Mouse (Mus musculus) heart, postnatal 4 days (tissue): ENCODE data around the gene Klhdc10. TPM values are rescaled to one million over a fixed set of nuclear protein-coding genes. Genes with fewer than 3 reads are reported as not detected.
"Not testable (repeated sequence)": the region's sequence is repeated elsewhere in the genome, so short reads cannot be mapped to it uniquely, and the experiment has no call there.

ENCODE experiments used
- DNase-seq: peaks from one replicate; pipeline ENCODE4 v3.0.0; 2021
- total RNA-seq, 2 experiments: library from RNA; stranded (reverse); gene quantifications; 2 replicates each; pipeline ENCODE4 v1.2.3; 2021

Klhdc10 gene
- 10 to 100 TPM; 74.4 to 75.9 TPM for total RNA-seq

GRCm38 (mm10) chr6:30401308-30402015 is at the start of gene Klhdc10:
Gene Klhdc10 (plus strand): TSS chr6:30401868.
- peak; percentile 100 for DNase-seq

DNA sequence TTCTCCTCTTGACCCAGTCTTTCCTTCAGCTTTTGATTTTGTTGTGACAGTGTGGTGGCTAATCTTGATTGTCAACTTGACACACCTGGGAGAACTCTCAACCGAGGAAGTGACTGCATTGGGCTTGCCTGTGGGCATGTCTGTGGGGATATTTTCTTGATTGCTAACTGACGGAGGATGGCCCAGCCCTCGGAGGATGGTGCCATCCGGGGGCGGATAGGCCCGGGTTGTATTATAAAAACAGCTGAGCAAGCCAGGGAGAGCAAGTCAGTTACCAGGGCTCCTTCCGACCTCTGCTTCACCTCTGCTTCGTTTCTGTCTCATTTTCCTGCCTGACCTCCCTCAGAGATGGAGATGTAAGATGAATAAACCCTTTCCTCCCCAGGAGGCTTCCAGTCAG is 48.9 kb upstream of the Klhdc10 start:
- no peak for DNase-seq

DNA sequence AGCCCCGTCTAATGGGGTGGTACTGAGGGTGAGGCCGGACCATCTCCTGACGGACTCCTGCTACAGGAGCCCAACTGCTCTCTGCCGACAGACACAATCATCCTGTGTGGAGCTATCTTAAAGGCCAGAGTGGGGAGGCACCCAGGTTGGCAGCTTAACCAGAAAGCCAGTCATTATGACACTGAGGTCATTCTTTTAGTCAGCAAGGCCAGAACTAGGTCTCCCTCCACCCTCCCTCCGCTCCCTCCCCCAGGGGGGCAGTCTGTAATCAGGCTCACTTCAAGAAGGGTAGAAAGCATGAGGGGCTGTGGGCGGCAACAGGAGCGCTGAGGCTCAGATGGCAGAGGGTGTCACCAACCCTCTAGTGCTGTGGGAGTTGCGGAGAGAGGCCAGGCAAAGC is 48.0 kb upstream of the Klhdc10 start:
- no peak for DNase-seq

DNA sequence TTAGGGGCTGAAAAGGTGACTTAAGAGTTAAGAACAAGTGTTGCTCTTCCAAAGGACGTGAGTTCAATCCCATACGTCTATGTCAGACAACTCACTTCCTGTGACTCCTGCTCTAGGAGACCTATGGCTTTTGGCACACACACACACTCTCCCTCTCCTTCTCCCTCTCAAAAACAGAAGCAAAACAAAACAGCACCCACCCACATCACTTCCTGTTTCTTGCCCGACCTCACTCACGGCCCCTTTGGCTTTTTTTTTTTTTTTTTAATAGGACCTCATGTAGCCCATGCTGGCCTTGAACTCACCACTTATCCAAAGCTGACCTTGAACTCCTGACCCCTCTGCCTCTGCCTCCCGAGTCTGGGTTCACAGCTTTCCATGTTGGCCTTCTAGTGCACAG is 46.9 kb upstream of the Klhdc10 start:
- no peak for DNase-seq

DNA sequence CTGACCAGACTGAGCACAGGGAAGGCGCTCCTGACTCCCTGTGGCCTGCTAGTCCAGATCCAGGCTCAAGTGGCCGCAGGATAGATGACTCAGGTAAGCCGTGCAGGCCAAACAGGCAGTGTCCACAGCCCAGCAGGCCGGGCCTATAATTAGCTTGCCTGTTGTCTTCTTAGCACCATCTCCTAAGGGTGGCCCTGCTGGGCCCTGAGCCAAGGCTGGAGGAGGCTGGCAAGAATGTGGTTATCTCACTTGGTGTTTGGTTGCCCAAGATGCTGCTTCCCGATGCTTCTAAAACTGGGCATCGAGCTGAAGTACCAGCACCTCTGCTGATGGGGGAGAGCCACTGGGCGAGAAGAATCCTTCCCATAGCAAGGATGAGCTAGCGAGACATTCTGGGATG is 46.0 kb upstream of the Klhdc10 start:
- no peak for DNase-seq

DNA sequence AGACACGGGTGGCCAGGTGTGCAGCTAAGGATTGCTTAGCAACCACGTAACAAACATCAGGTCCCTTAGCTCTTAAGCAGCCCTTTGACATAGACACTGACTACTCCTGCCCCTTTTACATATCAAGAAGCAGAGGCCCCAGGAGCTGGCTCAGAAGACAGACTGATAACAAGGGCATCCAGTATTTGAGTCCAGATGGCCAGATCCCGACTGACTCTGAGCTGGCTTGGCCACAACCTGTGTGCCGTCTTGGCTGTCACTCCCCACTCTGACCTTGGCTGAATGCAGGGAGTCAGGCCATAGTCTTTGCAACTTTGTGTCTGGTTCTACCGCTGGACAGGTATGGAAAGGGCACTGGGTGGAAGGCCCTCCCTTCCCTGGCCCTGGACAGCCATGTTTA is 45.5 kb upstream of the Klhdc10 start:
- no peak for DNase-seq

DNA sequence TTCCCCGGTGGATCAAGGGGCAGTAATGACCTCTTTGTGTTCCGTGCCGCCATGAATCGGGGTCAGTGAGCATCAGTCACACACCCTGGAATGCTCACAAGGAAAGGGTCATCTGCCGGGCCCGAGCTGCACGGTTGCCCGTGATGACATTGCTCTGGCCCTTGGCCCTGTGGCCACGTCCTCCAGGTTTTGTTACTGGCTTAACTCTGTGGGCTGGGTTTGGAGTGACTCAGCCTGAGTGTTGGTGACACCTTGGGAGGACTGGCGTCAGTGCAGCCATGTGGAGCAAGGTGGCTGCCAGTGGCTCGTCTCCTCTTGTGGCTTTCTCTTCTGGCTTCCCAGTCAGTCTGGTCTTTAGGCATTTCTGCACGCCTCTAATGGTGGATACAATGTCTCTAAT is 45.0 kb upstream of the Klhdc10 start:
- DNase-seq: no peak

DNA sequence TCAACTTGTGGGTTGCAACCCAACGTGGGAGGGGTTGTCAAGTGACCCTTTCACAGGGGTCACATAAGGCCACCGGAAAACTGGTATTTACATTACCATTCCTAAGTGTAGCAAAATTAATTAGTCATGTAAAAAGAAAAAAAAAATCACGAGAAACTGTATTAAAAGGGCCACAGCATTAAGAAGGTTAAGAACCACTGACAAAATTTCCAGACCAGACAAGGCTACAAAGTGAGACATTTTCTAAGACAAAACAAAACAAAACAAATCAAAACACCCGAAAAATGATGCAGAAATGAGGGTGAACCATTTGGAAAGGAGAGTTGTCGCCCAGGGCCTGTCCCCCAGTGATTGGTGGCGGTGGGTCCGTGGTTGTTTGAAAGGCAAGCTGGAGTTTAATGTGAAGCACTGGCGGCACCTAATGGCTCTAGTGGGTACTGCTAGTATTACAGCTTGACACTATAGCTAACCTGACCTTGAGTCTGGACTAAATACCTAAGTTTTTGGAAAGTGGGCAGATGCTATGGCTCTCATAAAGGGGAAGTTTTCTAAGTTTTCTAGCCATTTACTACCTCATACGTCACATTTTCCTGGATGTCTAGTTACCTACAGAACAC is 44.0 kb upstream of the Klhdc10 start:
- DNase-seq: peak; percentile 88

- peak; percentile 58 for DNase-seq
Observed at GRCm38 (mm10) chr6:30359762-30360509, 41.7 kb upstream of the Klhdc10 start.

GRCm38 (mm10) chr6:30363808-30364207 is 37.9 kb upstream of the Klhdc10 start:
- no peak for DNase-seq

GRCm38 (mm10) chr6:30369291-30369690 is 32.4 kb upstream of the Klhdc10 start:
- DNase-seq: no peak

DNA sequence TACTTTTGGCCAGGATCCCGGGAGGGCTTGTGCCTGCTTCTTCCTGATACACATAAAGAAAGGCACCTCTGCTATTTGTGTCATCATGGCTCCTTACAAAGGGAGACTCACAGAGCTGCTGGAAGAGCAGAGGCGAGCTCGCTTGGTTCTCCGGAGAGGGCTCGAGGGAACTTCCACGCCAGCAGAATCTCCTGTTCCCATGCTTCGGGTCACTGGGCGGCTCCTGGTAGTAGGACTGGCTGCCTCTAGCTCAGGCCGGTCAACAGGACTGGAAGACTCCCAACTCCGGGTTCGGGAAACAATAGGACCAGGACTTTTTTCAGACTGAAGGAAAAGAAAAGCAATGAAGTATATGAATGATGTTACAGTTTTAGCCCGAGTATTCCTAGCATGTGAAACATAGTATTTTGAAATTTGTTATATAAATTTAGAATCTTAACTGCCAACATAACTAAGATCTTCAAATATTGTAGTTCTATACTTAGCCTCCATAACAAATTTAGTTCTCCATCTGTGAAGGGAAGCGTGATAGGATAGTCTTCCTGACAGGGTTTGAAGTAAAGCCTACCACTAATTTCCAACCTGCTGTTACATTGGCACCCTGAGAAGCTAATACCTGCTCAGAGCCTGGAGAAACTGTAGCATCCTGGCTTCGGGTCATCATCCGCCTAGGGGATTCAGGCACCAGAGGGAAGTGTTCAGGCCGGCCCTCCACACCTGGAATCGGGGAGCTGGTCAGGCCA is 28.9 kb upstream of the Klhdc10 start:
- no peak for DNase-seq

DNA sequence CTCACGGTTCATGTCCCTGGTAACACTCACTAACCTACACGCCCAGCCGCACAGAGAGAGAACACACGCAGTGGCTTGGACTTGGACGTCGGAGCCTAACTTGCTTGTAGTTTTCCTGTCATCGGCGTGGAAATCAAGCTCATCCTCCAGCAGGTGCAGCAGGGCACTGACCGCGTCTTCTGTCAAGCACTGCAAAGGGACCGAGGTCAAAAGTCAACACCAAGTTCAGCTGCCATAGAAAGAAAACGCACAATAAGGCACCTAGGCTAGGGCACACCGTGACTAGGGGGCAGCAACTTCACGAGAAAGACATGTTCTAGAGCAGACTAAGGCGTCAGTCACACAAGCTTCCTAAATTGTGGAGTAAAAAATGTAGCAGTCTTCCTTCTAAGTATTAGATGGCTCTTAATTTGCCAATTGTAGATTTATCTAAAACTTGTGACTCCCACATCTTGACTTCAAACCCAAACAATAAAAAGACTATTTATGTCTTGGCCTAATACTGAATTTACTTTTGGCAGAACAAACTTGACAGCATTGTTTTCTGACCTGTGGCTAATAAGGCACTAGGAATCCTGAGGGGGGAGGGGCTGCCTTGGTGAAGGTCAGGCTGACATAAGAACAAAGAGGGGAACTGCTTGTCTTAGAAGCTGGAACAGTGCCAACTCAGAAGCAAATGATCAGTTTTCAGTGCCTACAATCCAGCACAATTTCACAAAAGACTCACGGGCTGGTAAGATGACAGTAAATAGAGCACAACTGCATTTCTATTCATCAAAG is 26.7 kb upstream of the Klhdc10 start:
- peak; percentile 65 for DNase-seq

DNA sequence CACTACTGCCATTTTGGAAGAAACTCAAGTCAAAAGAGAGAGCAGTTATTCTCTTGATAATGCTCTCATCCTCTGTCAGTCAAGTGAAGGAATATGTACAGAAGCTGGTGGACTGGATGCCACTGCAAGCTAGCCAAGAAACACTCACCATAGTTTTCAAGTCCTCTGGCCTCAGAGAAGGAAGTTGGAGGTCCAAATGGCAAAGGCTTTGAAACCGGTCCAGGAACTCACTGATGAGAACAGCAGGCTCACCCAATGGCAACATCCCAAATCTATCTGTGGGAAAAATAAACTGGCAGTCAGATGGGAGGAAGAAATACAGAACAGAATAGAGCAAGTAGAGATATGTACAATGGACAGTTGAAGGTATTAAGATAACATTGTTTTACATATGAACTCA is 25.9 kb upstream of the Klhdc10 start:
- DNase-seq: peak; percentile 50

- DNase-seq: peak; percentile 44
Observed at GRCm38 (mm10) chr6:30381116-30381515, 20.6 kb upstream of the Klhdc10 start.

GRCm38 (mm10) chr6:30390271-30390670 is 11.4 kb upstream of the Klhdc10 start:
- not testable (repeated sequence) for DNase-seq

DNA sequence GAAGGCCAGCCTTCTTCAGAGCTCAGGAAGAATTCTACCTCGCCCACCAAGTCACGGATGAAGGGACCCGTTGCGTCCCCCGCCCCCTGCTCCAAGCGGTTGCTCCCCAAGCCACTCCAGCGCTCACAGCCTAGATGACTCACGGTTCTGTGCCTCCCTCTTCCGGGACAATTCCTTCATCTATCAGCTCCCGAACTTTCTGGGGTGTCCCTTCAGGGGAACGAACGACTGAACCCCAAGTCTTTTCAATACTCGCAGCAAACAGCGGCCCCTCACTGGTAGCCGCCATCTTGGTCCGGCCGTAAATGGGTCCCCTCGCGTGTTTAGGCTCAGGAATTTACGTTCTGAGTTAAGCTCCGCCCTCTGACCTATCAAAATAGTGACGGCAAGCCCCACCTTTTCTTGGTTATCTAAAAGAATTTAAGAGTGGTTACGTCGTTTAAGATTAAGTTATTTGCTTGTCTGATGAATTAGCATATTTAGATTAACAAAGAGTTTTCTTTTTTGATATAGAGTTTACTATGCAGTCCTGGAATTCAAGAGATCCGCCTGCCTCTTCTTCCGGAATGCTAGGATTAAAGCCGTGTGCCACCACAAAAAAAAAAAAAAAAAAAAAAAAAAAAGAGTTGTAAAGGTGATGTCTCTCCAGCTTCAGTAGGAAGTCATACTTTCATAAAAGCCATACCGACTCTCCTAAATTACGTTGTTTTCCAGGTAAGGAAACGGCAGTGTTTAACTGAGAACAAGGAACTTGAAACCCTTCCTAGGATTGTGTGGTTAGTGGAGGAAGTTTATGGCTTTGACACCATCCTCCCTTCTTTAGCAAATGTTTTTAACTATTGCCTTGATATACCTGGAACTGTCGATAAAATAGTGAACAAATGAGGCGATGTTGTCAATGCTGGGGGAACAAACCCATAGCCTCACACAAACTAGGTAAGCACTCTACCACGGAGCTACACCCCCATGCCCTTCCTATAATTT is 10.7 kb upstream of the Klhdc10 start, which contains the start of gene Zc3hc1:
TSS of gene Zc3hc1 (minus strand) at position 315 of the 984 bp plus-strand sequence.
- peak; percentile 79 for DNase-seq

DNA sequence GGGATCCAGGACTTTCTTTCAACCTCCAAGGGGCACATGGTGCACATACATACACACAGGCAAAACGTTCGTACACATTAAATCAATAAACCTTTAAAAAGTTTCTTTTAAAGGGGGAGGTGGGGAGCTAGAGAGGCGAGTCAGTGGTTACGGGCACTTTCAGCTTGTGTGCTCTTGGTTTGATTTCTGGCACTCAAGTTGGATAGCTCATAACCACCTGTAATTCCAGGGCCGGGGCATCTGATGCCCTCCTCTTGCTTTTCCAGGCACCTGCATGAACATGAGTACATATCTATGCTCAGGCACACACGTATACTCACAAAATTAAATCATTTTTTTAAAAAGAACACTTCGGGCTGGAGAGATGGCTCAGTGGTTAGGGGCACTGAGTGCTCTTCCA is 9.7 kb upstream of the Klhdc10 start:
- no peak for DNase-seq

DNA sequence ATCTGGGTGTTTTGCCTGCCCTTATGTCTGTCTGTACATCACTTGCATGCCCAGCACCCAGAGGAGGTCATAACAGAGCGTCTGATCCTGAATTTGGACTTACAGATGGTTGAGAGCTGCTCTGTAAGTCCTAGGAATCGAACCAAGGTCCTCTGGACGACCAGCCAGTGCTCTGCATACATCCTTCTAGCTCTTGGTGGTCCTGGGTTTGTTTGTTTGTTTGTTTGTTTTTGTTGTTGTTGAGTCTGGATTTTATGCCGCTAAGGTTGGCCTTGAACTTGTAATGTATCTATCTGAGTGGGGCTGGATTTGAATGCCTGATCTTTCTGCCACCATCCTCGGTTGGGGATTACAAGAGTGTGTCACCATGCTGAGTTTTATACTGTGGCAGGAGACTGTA is 1.5 kb upstream of the Klhdc10 start:
- no peak for DNase-seq

DNA sequence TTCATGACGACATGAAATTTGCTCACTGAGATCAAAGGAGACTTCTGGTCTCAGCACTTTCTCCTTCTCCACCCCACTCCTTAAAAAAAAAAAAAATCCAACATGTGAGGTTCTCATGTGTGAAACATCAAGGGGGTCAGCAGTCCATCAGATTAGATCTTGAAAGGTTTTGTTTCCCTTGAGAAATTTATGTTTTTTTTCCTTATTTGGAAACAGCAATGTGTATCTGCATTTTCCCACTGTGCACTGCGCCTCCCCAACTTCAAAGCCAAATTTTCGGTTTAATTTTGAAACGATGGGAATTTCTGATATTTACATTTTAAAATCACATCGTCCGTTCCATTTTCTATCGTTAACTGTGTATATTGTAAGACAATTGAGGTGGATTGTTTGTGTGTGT is 952 bp upstream of the Klhdc10 start:
- no peak for DNase-seq

DNA sequence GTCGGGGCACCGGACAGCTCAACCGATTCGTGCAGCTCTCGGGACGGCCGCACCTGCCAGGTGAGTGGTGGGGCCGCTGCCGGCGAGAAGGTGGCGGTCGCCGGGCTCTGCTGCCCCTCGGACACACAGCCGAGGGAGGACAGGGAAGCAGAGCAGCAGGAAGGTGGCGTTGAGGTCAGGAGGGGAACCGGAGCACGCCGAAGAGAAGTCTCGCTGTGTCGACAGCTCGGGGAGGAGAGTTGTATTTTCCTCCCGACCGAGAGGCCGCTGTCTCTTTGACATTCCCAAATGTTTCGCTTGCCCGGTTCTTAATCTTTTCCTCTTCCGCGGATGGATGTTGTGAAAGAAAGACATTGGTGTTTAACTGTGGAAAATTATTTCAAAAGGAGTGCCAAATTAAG is 423 bp downstream of the Klhdc10 start:
- DNase-seq: peak; percentile 50
